Mouse (Mus musculus) liver, adult 2 months (tissue): ENCODE data around the gene Apba2. TPM values are rescaled to one million over a fixed set of nuclear protein-coding genes. Genes with fewer than 3 reads are reported as not detected.

Source experiments
- DNase-seq: peaks from one replicate; pipeline ENCODE4 v3.0.0-alpha.2; 2011; ENCODE audit warnings: low read depth, low spot score; ENCODE audit errors: extremely low read depth
- H3K27ac ChIP-seq: fragments of 200-500 bp; replicated peaks from 2 replicates; pipeline ENCODE4 v1.5.1; 2012; ENCODE audit warnings: low read depth, mild to moderate bottlenecking, control low read depth, inconsistent platforms, low read length; ENCODE audit not compliant: insufficient read depth
- H3K27me3 ChIP-seq: fragments of 200-500 bp; 2 replicates; pipeline ENCODE4 v1.6.1; 2012; ENCODE audit warnings: mild to moderate bottlenecking, moderate library complexity, low read length, inconsistent platforms; ENCODE audit not compliant: control insufficient read depth, insufficient read depth
- H3K36me3 ChIP-seq: fragments of 200-500 bp; 2 replicates; pipeline ENCODE4 v1.6.1; 2012; ENCODE audit warnings: low read length, inconsistent platforms; ENCODE audit not compliant: control insufficient read depth, insufficient read depth
- H3K4me1 ChIP-seq: fragments of 200-500 bp; 2 replicates; pipeline ENCODE4 v1.6.1; 2011; ENCODE audit warnings: low read length; ENCODE audit not compliant: control insufficient read depth, insufficient read depth
- H3K4me3 ChIP-seq: fragments of 200-500 bp; 2 replicates; pipeline ENCODE4 v1.5.1; 2011; ENCODE audit warnings: low read depth, mild to moderate bottlenecking, control low read depth, low read length, moderate library complexity; ENCODE audit not compliant: insufficient read depth
- H3K79me2 ChIP-seq: fragments of 200-500 bp; 2 replicates; pipeline ENCODE4 v1.6.1; 2012; ENCODE audit warnings: inconsistent platforms, mild to moderate bottlenecking, low read length, moderate library complexity; ENCODE audit not compliant: control insufficient read depth, insufficient read depth
- H3K9ac ChIP-seq: fragments of 200-500 bp; 2 replicates; pipeline ENCODE4 v1.6.1; 2012; ENCODE audit warnings: low read depth, mild to moderate bottlenecking, control low read depth, inconsistent platforms, low read length
- CTCF ChIP-seq: fragments of 200-500 bp; IDR thresholded peaks from 2 replicates; pipeline ENCODE4 v1.5.1; 2011; ENCODE audit warnings: low read depth, low read length, control low read depth
- POLR2A ChIP-seq: fragments of 200-500 bp; IDR thresholded peaks from 2 replicates; pipeline ENCODE4 v1.6.1; 2011; ENCODE audit warnings: low read length, control low read depth; ENCODE audit not compliant: insufficient read depth; ENCODE audit errors: extremely low read depth
- WGBS: fragments of 180-500 bp; shearing (Covaris S2); methylation state at CpG from one replicate; pipeline ENCODE4 v1.1.7; 2018; 5-methylcytosine and 5-hydroxymethylcytosine counted together
- polyA plus RNA-seq: library from polyadenylated mRNA; depleted of rRNA; stranded (reverse); fragments of >200 nt; gene quantifications from 2 replicates; pipeline ENCODE4 v1.2.3, GENCODE M21; 2012
- total RNA-seq: library from RNA; depleted of rRNA; stranded (reverse); fragments of >200 nt; gene quantifications from 2 replicates; pipeline ENCODE4 v1.2.3, GENCODE M21; 2014

Apba2 gene
- total and polyA plus RNA-seq, 2 experiments = 0.11 TPM; not detected in 1

- Histone ChIP-seq H3K27me3 (no peaks in the 10 kb centered on the region), H3K4me1 (no peaks in the 10 kb centered on the region), H3K79me2 (no peaks in the 10 kb centered on the region), H3K36me3 (no peaks in the 10 kb centered on the region), H3K4me3 (no peak overlapping the region), H3K9ac (no peak overlapping the region), H3K27ac (no peak overlapping the region)
- no peak for DNase-seq
- WGBS = 89% methylated on average over 6 of the region's 6 CpGs
- TF ChIP-seq CTCF (no peak), POLR2A (no peak)
Measured at GRCm38 (mm10) chr7:64533374-64533773, 31.9 kb downstream of the Apba2 start.

- no peak for TF ChIP-seq CTCF
- no peak for TF ChIP-seq POLR2A
- no peak for DNase-seq
- Histone ChIP-seq H3K36me3 (no peaks in the 10 kb centered on the region), H3K79me2 (no peaks in the 10 kb centered on the region), H3K27ac (no peak overlapping the region), H3K4me3 (no peak overlapping the region), H3K4me1 (no peaks in the 10 kb centered on the region), H3K9ac (no peak overlapping the region), H3K27me3 (no peaks in the 10 kb centered on the region)
- 72% methylated on average over 2 of the region's 2 CpGs for WGBS
Measured at GRCm38 (mm10) chr7:64535269-64535668, 33.8 kb downstream of the Apba2 start.

- Histone ChIP-seq H3K27ac (no peak overlapping the region), H3K9ac (no peak overlapping the region), H3K36me3 (no peaks in the 10 kb centered on the region), H3K4me3 (no peak overlapping the region), H3K27me3 (no peaks in the 10 kb centered on the region), H3K79me2 (no peaks in the 10 kb centered on the region), H3K4me1 (no peaks in the 10 kb centered on the region)
- WGBS = 58% methylated on average over 10 of the region's 10 CpGs
- no peak for DNase-seq
- TF ChIP-seq POLR2A = no peak
- no peak for TF ChIP-seq CTCF
Measured at GRCm38 (mm10) chr7:64539450-64540148, 38.1 kb downstream of the Apba2 start.

- Histone ChIP-seq H3K4me3 (no peak overlapping the region), H3K36me3 (no peaks in the 10 kb centered on the region), H3K79me2 (no peaks in the 10 kb centered on the region), H3K27me3 (no peaks in the 10 kb centered on the region), H3K4me1 (no peaks in the 10 kb centered on the region), H3K9ac (no peak overlapping the region), H3K27ac (no peak overlapping the region)
- WGBS = 72% methylated on average over 8 of the region's 8 CpGs
- no peak for DNase-seq
- TF ChIP-seq POLR2A = no peak
Measured at GRCm38 (mm10) chr7:64546801-64547200, 45.3 kb downstream of the Apba2 start.

DNA sequence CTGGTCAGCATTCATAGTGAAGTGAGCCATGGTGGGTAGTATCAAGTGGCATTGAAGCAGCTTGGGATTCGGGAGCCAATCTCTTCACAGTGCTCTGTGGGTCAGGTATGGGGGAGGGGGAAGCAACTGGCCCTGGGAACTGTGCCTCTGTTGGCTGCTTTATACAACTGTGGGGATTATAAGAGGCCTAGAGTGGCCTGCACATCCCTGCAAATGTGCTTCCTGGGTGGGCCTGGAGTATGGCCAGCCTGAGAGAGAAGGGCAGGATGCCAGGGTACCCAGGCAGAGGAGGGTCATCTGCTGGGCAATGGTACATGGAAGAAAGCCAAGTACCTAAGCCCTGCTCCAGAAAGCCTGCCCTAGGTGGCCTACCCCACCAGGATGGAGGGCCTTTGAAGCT lies 49.4 kb downstream of the Apba2 start:
- 73% methylated on average over 1 of the region's 1 CpGs for WGBS
- Histone ChIP-seq H3K9ac (no peak overlapping the region), H3K4me3 (no peak overlapping the region), H3K27me3 (no peaks in the 10 kb centered on the region), H3K36me3 (no peaks in the 10 kb centered on the region), H3K79me2 (no peaks in the 10 kb centered on the region), H3K27ac (no peak overlapping the region), H3K4me1 (no peaks in the 10 kb centered on the region)
- TF ChIP-seq CTCF = no peak
- no peak for DNase-seq

- H3K36me3 ChIP-seq = no peaks in the 10 kb centered on the region
- no peaks in the 10 kb centered on the region for H3K4me1 ChIP-seq
- TF ChIP-seq POLR2A = no peak
- TF ChIP-seq CTCF = no peak
- WGBS = 84% methylated on average over 14 of the region's 16 CpGs
- no peak overlapping the region for H3K9ac ChIP-seq
- H3K4me3 ChIP-seq = no peak overlapping the region
- no peaks in the 10 kb centered on the region for H3K79me2 ChIP-seq
- no peak for DNase-seq
- no peak overlapping the region for H3K27ac ChIP-seq
- H3K27me3 ChIP-seq = no peaks in the 10 kb centered on the region
Measured at GRCm38 (mm10) chr7:64552523-64553190, 51.2 kb downstream of the Apba2 start.
